Mouse (Mus musculus): ENCODE data around the gene Idua.
"Not testable (repeated sequence)": the region's sequence is repeated elsewhere in the genome, so short reads cannot be mapped to it uniquely, and the experiment has no call there.

- TF ChIP-seq CTCF (IDR thresholded peaks at IDR 0.05; ENCODE audit: low read depth, low read length); POLR2A (IDR thresholded peaks at IDR 0.05; ENCODE audit: extremely low read depth, insufficient read depth, low read length): not testable (repeated sequence)
These were observed 26.0 kb upstream of the Idua start for GRCm38 (mm10) chr5:108634088-108634487.
